Mouse (Mus musculus) forebrain, embryonic 16.5 days (tissue): Measurements from ENCODE around the gene Ctsm. TPM values are rescaled to one million over a fixed set of nuclear protein-coding genes. Genes with fewer than 3 reads are reported as not detected.
"Not testable (repeated sequence)": the region's sequence is repeated elsewhere in the genome, so short reads cannot be mapped to it uniquely, and the experiment has no call there.

Experiments used
- ATAC-seq: fragments of 200-750 bp; cut with Nextera tagmentation; 2 replicates; pipeline ENCODE4 v1.8.0; 2017; ENCODE audit warnings: mild to moderate bottlenecking, moderate library complexity
- H3K27ac ChIP-seq: fragments of 300-500 bp; sonication (generic); 2 replicates; pipeline ENCODE4 v1.5.1; 2014; ENCODE audit warnings: low read length, control low read depth
- H3K27me3 ChIP-seq: fragments of 300-500 bp; sonication (generic); replicated peaks from 2 replicates; pipeline ENCODE4 v1.6.1; 2014; ENCODE audit warnings: low read length; ENCODE audit not compliant: control insufficient read depth, insufficient read depth
- H3K36me3 ChIP-seq: fragments of 300-500 bp; sonication (generic); 2 replicates; pipeline ENCODE4 v1.6.1; 2014; ENCODE audit not compliant: control insufficient read depth, insufficient read depth
- H3K4me1 ChIP-seq: fragments of 300-500 bp; sonication (generic); replicated peaks from 2 replicates; pipeline ENCODE4 v1.6.1; 2014; ENCODE audit warnings: low read length; ENCODE audit not compliant: control insufficient read depth, insufficient read depth
- H3K4me2 ChIP-seq: fragments of 300-500 bp; sonication (generic); 2 replicates; pipeline ENCODE4 v1.6.1; 2014; ENCODE audit warnings: mild to moderate bottlenecking, low read length, control low read depth
- H3K4me3 ChIP-seq: fragments of 300-500 bp; sonication (generic); replicated peaks from 2 replicates; pipeline ENCODE4 v1.5.1; 2014; ENCODE audit warnings: mild to moderate bottlenecking, low read length, control low read depth
- H3K9ac ChIP-seq: fragments of 300-500 bp; sonication (generic); replicated peaks from 2 replicates; pipeline ENCODE4 v1.6.1; 2014; ENCODE audit warnings: low read depth, low read length, control low read depth
- H3K9me3 ChIP-seq: fragments of 300-500 bp; sonication (generic); 2 replicates; pipeline ENCODE4 v1.6.1; 2016; ENCODE audit warnings: low read length; ENCODE audit not compliant: control insufficient read depth
- WGBS: fragments of 180-500 bp; shearing (Covaris S2); extraction: QIAGEN DNeasy Blood & Tissue Kit; methylation state at CpG from one replicate; pipeline ENCODE4 v1.1.7; 2014; 5-methylcytosine and 5-hydroxymethylcytosine counted together
- polyA plus RNA-seq: library from polyadenylated mRNA; unstranded; fragments of >200 nt; fragmentation: Nextera tagmentation; extraction: Ambion mirVana; gene quantifications from 2 replicates; pipeline ENCODE4 v1.2.1, GENCODE M21; 2015

Gene Ctsm
- polyA plus RNA-seq, result not detected in 2 replicates

GRCm38 (mm10) chr13:61541631-61542030, at the start of gene Ctsm:
TSS of gene Ctsm (minus strand) at chr13:61541839.
- Histone ChIP-seq H3K27me3 (no peaks in the 10 kb centered on the region), H3K9ac (no peak within 1 kb of the TSS), H3K27ac (no peak within 1 kb of the TSS), H3K4me3 (no peak within 1 kb of the TSS), H3K4me1 (no peaks in the 10 kb centered on the region), H3K36me3 (no peaks in the 10 kb centered on the region), H3K4me2 (no peak within 1 kb of the TSS), H3K9me3 (peaks cover 10% of the 10 kb centered on the region; the same call in 1 of the 2 replicates)
- WGBS, result 61% methylated on average over 4 of the region's 4 CpGs
- ATAC-seq, result no peak

GRCm38 (mm10) chr13:61570027-61570426, 28.4 kb upstream of the Ctsm start, which contains the start of gene Cts3:
TSS of gene Cts3 (minus strand) at chr13:61570127.
- ATAC-seq, result no peak
- no peaks in the 10 kb centered on the region for H3K36me3 ChIP-seq
- no peak within 1 kb of the TSS for H3K9ac ChIP-seq
- no peak within 1 kb of the TSS for H3K27ac ChIP-seq
- peaks cover 16% of the 10 kb centered on the region for H3K9me3 ChIP-seq
- no peak within 1 kb of the TSS for H3K4me2 ChIP-seq
- no peaks in the 10 kb centered on the region for H3K4me1 ChIP-seq
- no peak within 1 kb of the TSS for H3K4me3 ChIP-seq
- H3K27me3 ChIP-seq, result no peaks in the 10 kb centered on the region

- not testable (repeated sequence) for H3K9ac ChIP-seq, H3K4me1 ChIP-seq, H3K27me3 ChIP-seq, H3K36me3 ChIP-seq, H3K27ac ChIP-seq, H3K4me3 ChIP-seq, ATAC-seq, H3K4me2 ChIP-seq
- peaks cover 13% of the 10 kb centered on the region for H3K9me3 ChIP-seq
- 44% methylated on average over 1 of the region's 1 CpGs for WGBS
Observed at GRCm38 (mm10) chr13:61568074-61568473, 26.4 kb upstream of the Ctsm start, which contains the start of gene Gm49352. TSS of gene Gm49352 (minus strand) at chr13:61568174.

Other genes starting within 250 kb of the Ctsm start
- gene Cts7, start 183.6 kb downstream of the Ctsm start, polyA plus RNA-seq, result not detected in 2 replicates
- gene Gm49352, start 26.3 kb upstream of the Ctsm start, polyA plus RNA-seq, result not detected in 2 replicates
- gene Cts3, start 28.3 kb upstream of the Ctsm start, polyA plus RNA-seq, result not detected in 2 replicates